Mouse (Mus musculus): Measurements from ENCODE around the gene Acp1. TPM values are rescaled to one million over a fixed set of nuclear protein-coding genes. Genes with fewer than 3 reads are reported as not detected.

The Acp1 gene
- polyA plus RNA-seq, 1 experiment, result 7.0 TPM

GRCm38 (mm10) chr12:30879447-30879846 is 31.9 kb downstream of the Acp1 start:
- Histone ChIP-seq H3K4me1 (ENCODE audit: control insufficient read depth, insufficient read depth, insufficient read length) (no peaks in the 10 kb centered on the region), H3K27ac (ENCODE audit: insufficient read depth, low read length) (no peak overlapping the region), H3K36me3 (ENCODE audit: control insufficient read depth, insufficient read depth, low read length) (no peaks in the 10 kb centered on the region), H3K4me3 (ENCODE audit: extremely low read depth, insufficient read depth, insufficient read length) (no peak overlapping the region), H3K27me3 (ENCODE audit: control insufficient read depth, insufficient read depth, low read length) (peaks cover 5% of the 10 kb centered on the region)
- no peak for DNase-seq (ENCODE audit: low read depth in 1 of 2, low spot score in 2 of 2)
- WGBS, result 77% methylated on average over 6 of the region's 6 CpGs
- TF ChIP-seq CTCF (IDR thresholded peaks at IDR 0.05; ENCODE audit: extremely low read depth, insufficient read depth, insufficient read length, insufficient replicate concordance), result no peak
- TF ChIP-seq POLR2A (IDR thresholded peaks at IDR 0.05; ENCODE audit: low read depth, low read length), result no peak

GRCm38 (mm10) chr12:30865781-30866180 is 45.6 kb downstream of the Acp1 start:
- no peak for TF ChIP-seq POLR2A (IDR thresholded peaks at IDR 0.05; ENCODE audit: low read depth, low read length)
- TF ChIP-seq CTCF (IDR thresholded peaks at IDR 0.05; ENCODE audit: extremely low read depth, insufficient read depth, insufficient read length, insufficient replicate concordance), result no peak
- H3K27me3 ChIP-seq (ENCODE audit: control insufficient read depth, insufficient read depth, low read length), result no peaks in the 10 kb centered on the region
- 79% methylated on average over 4 of the region's 4 CpGs for WGBS
- DNase-seq (ENCODE audit: low read depth in 1 of 2, low spot score in 2 of 2), result no peak
- H3K36me3 ChIP-seq (ENCODE audit: control insufficient read depth, insufficient read depth, low read length), result no peaks in the 10 kb centered on the region
- H3K4me1 ChIP-seq (ENCODE audit: control insufficient read depth, insufficient read depth, insufficient read length), result no peaks in the 10 kb centered on the region
- H3K4me3 ChIP-seq (ENCODE audit: extremely low read depth, insufficient read depth, insufficient read length), result no peak overlapping the region
- no peak overlapping the region for H3K27ac ChIP-seq (ENCODE audit: insufficient read depth, low read length)

GRCm38 (mm10) chr12:30864347-30864746 is 47.0 kb downstream of the Acp1 start:
- TF ChIP-seq POLR2A (IDR thresholded peaks at IDR 0.05; ENCODE audit: low read depth, low read length) (no peak), CTCF (IDR thresholded peaks at IDR 0.05; ENCODE audit: extremely low read depth, insufficient read depth, insufficient read length, insufficient replicate concordance) (no peak)
- no peak for DNase-seq (ENCODE audit: low read depth in 1 of 2, low spot score in 2 of 2)
- no peaks in the 10 kb centered on the region for H3K36me3 ChIP-seq (ENCODE audit: control insufficient read depth, insufficient read depth, low read length)
- no peak overlapping the region for H3K4me3 ChIP-seq (ENCODE audit: extremely low read depth, insufficient read depth, insufficient read length)
- H3K4me1 ChIP-seq (ENCODE audit: control insufficient read depth, insufficient read depth, insufficient read length), result no peaks in the 10 kb centered on the region
- no peak overlapping the region for H3K27ac ChIP-seq (ENCODE audit: insufficient read depth, low read length)
- H3K27me3 ChIP-seq (ENCODE audit: control insufficient read depth, insufficient read depth, low read length), result no peaks in the 10 kb centered on the region
- 85% methylated on average over 2 of the region's 2 CpGs for WGBS

- WGBS, result 92% methylated on average over 5 of the region's 5 CpGs
- H3K27me3 ChIP-seq (ENCODE audit: control insufficient read depth, insufficient read depth, low read length), result no peaks in the 10 kb centered on the region
- TF ChIP-seq POLR2A (IDR thresholded peaks at IDR 0.05; ENCODE audit: low read depth, low read length) (no peak), CTCF (IDR thresholded peaks at IDR 0.05; ENCODE audit: extremely low read depth, insufficient read depth, insufficient read length, insufficient replicate concordance) (no peak)
- no peak overlapping the region for H3K4me3 ChIP-seq (ENCODE audit: extremely low read depth, insufficient read depth, insufficient read length)
- no peak for DNase-seq (ENCODE audit: low read depth in 1 of 2, low spot score in 2 of 2)
- no peaks in the 10 kb centered on the region for H3K4me1 ChIP-seq (ENCODE audit: control insufficient read depth, insufficient read depth, insufficient read length)
- no peak overlapping the region for H3K27ac ChIP-seq (ENCODE audit: insufficient read depth, low read length)
- no peaks in the 10 kb centered on the region for H3K36me3 ChIP-seq (ENCODE audit: control insufficient read depth, insufficient read depth, low read length)
These were observed 55.2 kb downstream of the Acp1 start for GRCm38 (mm10) chr12:30856172-30856571.

- Histone ChIP-seq H3K4me3 (ENCODE audit: extremely low read depth, insufficient read depth, insufficient read length) (no peak overlapping the region), H3K27me3 (ENCODE audit: control insufficient read depth, insufficient read depth, low read length) (no peaks in the 10 kb centered on the region), H3K4me1 (ENCODE audit: control insufficient read depth, insufficient read depth, insufficient read length) (no peaks in the 10 kb centered on the region), H3K27ac (ENCODE audit: insufficient read depth, low read length) (no peak overlapping the region), H3K36me3 (ENCODE audit: control insufficient read depth, insufficient read depth, low read length) (no peaks in the 10 kb centered on the region)
- DNase-seq (ENCODE audit: low read depth in 1 of 2, low spot score in 2 of 2), result no peak
- no peak for TF ChIP-seq CTCF (IDR thresholded peaks at IDR 0.05; ENCODE audit: extremely low read depth, insufficient read depth, insufficient read length, insufficient replicate concordance)
- TF ChIP-seq POLR2A (IDR thresholded peaks at IDR 0.05; ENCODE audit: low read depth, low read length), result no peak
- 83% methylated on average over 6 of the region's 6 CpGs for WGBS
These were observed 55.8 kb downstream of the Acp1 start for GRCm38 (mm10) chr12:30855442-30856159.

- Histone ChIP-seq H3K4me3 (ENCODE audit: extremely low read depth, insufficient read depth, insufficient read length) (no peak overlapping the region), H3K27me3 (ENCODE audit: control insufficient read depth, insufficient read depth, low read length) (no peaks in the 10 kb centered on the region), H3K36me3 (ENCODE audit: control insufficient read depth, insufficient read depth, low read length) (no peaks in the 10 kb centered on the region), H3K4me1 (ENCODE audit: control insufficient read depth, insufficient read depth, insufficient read length) (no peaks in the 10 kb centered on the region), H3K27ac (ENCODE audit: insufficient read depth, low read length) (no peak overlapping the region)
- 89% methylated on average over 6 of the region's 6 CpGs for WGBS
- TF ChIP-seq CTCF (IDR thresholded peaks at IDR 0.05; ENCODE audit: extremely low read depth, insufficient read depth, insufficient read length, insufficient replicate concordance) (no peak), POLR2A (IDR thresholded peaks at IDR 0.05; ENCODE audit: low read depth, low read length) (no peak)
- no peak for DNase-seq (ENCODE audit: low read depth in 1 of 2, low spot score in 2 of 2)
These were observed 59.5 kb downstream of the Acp1 start for GRCm38 (mm10) chr12:30851871-30852270.

- 88% methylated on average over 2 of the region's 2 CpGs for WGBS
- no peak for DNase-seq (ENCODE audit: low read depth in 1 of 2, low spot score in 2 of 2)
- Histone ChIP-seq H3K4me3 (ENCODE audit: extremely low read depth, insufficient read depth, insufficient read length) (no peak overlapping the region), H3K27me3 (ENCODE audit: control insufficient read depth, insufficient read depth, low read length) (no peaks in the 10 kb centered on the region), H3K36me3 (ENCODE audit: control insufficient read depth, insufficient read depth, low read length) (no peaks in the 10 kb centered on the region), H3K4me1 (ENCODE audit: control insufficient read depth, insufficient read depth, insufficient read length) (no peaks in the 10 kb centered on the region), H3K27ac (ENCODE audit: insufficient read depth, low read length) (no peak overlapping the region)
- no peak for TF ChIP-seq CTCF (IDR thresholded peaks at IDR 0.05; ENCODE audit: extremely low read depth, insufficient read depth, insufficient read length, insufficient replicate concordance)
- no peak for TF ChIP-seq POLR2A (IDR thresholded peaks at IDR 0.05; ENCODE audit: low read depth, low read length)
These were observed 60.5 kb downstream of the Acp1 start for GRCm38 (mm10) chr12:30850902-30851301.
